Mouse (Mus musculus) cortical plate, adult 2 months (tissue): ENCODE measurements at regions not wholly inside any gene's neighbourhood (a gene's known extent, or its start where the extent isn't known, plus 50 kb on each side); places are given as distances from the start of the nearest gene placed in this dataset.

Source experiments
- H3K27ac ChIP-seq: fragments of 200-500 bp; 2 replicates; pipeline ENCODE4 v1.5.1; 2012; ENCODE audit warnings: low read length, control low read depth, inconsistent platforms; ENCODE audit not compliant: insufficient read depth
- H3K4me1 ChIP-seq: fragments of 200-500 bp; 2 replicates; pipeline ENCODE4 v1.6.1; 2011; ENCODE audit warnings: low read length; ENCODE audit not compliant: control insufficient read depth, insufficient read depth
- H3K4me3 ChIP-seq: fragments of 200-500 bp; 2 replicates; pipeline ENCODE4 v1.5.1; 2011; ENCODE audit warnings: mild to moderate bottlenecking, low read length, control low read depth; ENCODE audit not compliant: insufficient read depth
- CTCF ChIP-seq: fragments of 200-500 bp; IDR thresholded peaks from 2 replicates; pipeline ENCODE4 v1.5.1; 2011; ENCODE audit warnings: mild to moderate bottlenecking, control low read depth, low read length; ENCODE audit not compliant: insufficient read depth; ENCODE audit errors: extremely low read depth
- POLR2A ChIP-seq: fragments of 200-500 bp; IDR thresholded peaks from 2 replicates; pipeline ENCODE4 v1.6.1; 2011; ENCODE audit warnings: mild to moderate bottlenecking, low read length, control low read depth; ENCODE audit not compliant: insufficient read depth; ENCODE audit errors: extremely low read depth

GRCm38 (mm10) chr3:41319214-41319856 lies 236.2 kb upstream of the Jade1 start:
- no peaks in the 10 kb centered on the region for H3K4me1 ChIP-seq
- H3K27ac ChIP-seq: no peak overlapping the region
- no peak for TF ChIP-seq POLR2A
- TF ChIP-seq CTCF: no peak
- no peak overlapping the region for H3K4me3 ChIP-seq

GRCm38 (mm10) chr3:41318232-41319131 lies 235.6 kb upstream of the Pgrmc2 start:
- H3K4me1 ChIP-seq: no peaks in the 10 kb centered on the region
- H3K4me3 ChIP-seq: no peak overlapping the region
- TF ChIP-seq POLR2A (no peak), CTCF (no peak)
- H3K27ac ChIP-seq: no peak overlapping the region

GRCm38 (mm10) chr3:41317170-41317569 lies 234.3 kb upstream of the Pgrmc2 start:
- Histone ChIP-seq H3K27ac (no peak overlapping the region), H3K4me1 (no peaks in the 10 kb centered on the region), H3K4me3 (no peak overlapping the region)
- no peak for TF ChIP-seq POLR2A
- TF ChIP-seq CTCF: no peak

GRCm38 (mm10) chr3:41312492-41312891 lies 229.6 kb upstream of the Pgrmc2 start:
- H3K4me3 ChIP-seq: no peak overlapping the region
- TF ChIP-seq POLR2A (no peak), CTCF (no peak)
- no peaks in the 10 kb centered on the region for H3K4me1 ChIP-seq
- H3K27ac ChIP-seq: no peak overlapping the region

GRCm38 (mm10) chr3:41307400-41308028 lies 224.7 kb upstream of the Pgrmc2 start:
- no peak overlapping the region for H3K4me3 ChIP-seq
- no peaks in the 10 kb centered on the region for H3K4me1 ChIP-seq
- no peak overlapping the region for H3K27ac ChIP-seq
- TF ChIP-seq POLR2A (no peak), CTCF (no peak)

GRCm38 (mm10) chr3:41302805-41303204 lies 220.0 kb upstream of the Pgrmc2 start:
- no peak for TF ChIP-seq POLR2A
- TF ChIP-seq CTCF: no peak
- H3K27ac ChIP-seq: no peak overlapping the region

GRCm38 (mm10) chr3:41298776-41299175 lies 215.9 kb upstream of the Pgrmc2 start:
- H3K4me1 ChIP-seq: no peaks in the 10 kb centered on the region; the same call in 1 of the 2 replicates
- no peak overlapping the region for H3K27ac ChIP-seq
- H3K4me3 ChIP-seq: no peak overlapping the region
- TF ChIP-seq POLR2A: no peak
- no peak for TF ChIP-seq CTCF

More at GRCm38 (mm10) chr3:41302805-41303204, 220.0 kb upstream of the Pgrmc2 start:
- no peak overlapping the region for H3K4me3 ChIP-seq
- no peaks in the 10 kb centered on the region for H3K4me1 ChIP-seq

GRCm38 (mm10) chr3:41296152-41296809 lies 213.4 kb upstream of the Pgrmc2 start:
- TF ChIP-seq CTCF (no peak), POLR2A (no peak)
- Histone ChIP-seq H3K27ac (no peak overlapping the region), H3K4me1 (no peaks in the 10 kb centered on the region; the same call in 1 of the 2 replicates), H3K4me3 (no peak overlapping the region)

- no peak for TF ChIP-seq CTCF
- TF ChIP-seq POLR2A: no peak
- H3K27ac ChIP-seq: no peak overlapping the region
- no peaks in the 10 kb centered on the region; the same call in 1 of the 2 replicates for H3K4me1 ChIP-seq
- no peak overlapping the region for H3K4me3 ChIP-seq
These were observed 212.3 kb upstream of the Pgrmc2 start for GRCm38 (mm10) chr3:41295150-41295549.
